Mouse (Mus musculus) R1 (cell line): ENCODE results near the gene Casp9.

Experiments
- DNase-seq: peaks from one replicate; pipeline ENCODE4 v3.0.0-alpha.2; 2018; ENCODE audit warnings: low read depth, low spot score

Gene Casp9

GRCm38 (mm10) chr4:141793282-141794151 lies at the start of gene Casp9:
Casp9 (plus strand) TSS chr4:141793612.
- peak; percentile 99 for DNase-seq

DNA sequence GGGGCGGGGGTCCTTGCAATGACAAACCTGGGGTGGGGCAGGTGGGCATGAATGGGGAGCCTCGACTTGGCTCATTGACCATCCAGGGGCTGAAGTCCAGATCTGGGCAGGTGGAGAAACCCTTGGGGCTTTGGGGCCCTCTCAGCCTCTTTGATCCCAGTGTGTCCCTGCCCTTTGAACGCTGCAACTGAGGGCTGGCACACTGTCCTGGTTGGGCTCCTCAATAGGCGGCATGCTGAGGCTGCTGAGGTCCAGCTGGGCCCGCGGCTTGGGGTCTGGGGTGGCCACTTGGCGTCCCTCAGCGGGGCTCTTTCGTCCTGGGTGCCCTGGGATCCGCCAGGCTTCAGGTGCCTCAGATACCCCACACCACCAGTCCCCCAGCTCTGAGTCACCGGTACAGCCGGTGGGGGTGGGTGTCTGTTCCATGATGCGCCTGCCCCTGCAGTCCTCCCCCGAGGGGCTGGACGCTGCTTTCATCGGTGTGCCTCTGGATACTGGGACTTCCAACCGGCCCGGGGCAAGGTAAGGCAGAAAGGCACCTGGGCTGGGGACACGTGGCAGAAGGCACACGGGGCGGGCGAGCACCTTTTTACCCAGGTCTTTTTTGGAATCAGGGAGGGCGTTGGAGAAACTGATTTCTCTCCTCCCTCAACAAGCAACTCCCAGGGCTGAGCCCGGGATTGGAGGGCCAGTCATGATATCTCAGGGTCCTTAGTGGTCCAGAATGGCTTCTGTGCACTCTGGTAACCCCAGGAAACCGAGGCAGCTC lies 46.6 kb upstream of the Casp9 start, which contains the start of gene Agmat:
Gene Agmat (plus strand): TSS at position 95 of the 769 bp plus-strand sequence.
- no peak for DNase-seq

DNA sequence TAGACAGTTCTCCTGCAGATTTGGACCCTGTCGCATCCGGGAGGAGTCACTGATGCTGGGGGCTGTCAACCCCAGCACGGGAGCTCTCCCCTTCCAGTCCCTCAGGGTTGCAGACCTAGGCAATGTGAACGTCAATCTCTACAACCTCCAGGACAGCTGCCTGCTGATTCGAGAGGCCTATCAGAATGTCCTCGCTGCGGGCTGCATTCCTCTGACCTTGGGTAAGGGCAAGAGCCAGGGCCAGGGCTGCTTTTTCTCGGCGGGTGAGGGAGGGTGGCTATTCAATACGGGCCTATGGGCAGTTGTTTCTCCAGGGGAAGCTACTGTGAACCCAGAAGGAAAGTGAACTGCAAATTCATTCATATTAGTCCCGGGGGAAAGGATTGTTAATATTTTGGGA lies 43.9 kb upstream of the Casp9 start:
- peak; percentile 41 for DNase-seq

DNA sequence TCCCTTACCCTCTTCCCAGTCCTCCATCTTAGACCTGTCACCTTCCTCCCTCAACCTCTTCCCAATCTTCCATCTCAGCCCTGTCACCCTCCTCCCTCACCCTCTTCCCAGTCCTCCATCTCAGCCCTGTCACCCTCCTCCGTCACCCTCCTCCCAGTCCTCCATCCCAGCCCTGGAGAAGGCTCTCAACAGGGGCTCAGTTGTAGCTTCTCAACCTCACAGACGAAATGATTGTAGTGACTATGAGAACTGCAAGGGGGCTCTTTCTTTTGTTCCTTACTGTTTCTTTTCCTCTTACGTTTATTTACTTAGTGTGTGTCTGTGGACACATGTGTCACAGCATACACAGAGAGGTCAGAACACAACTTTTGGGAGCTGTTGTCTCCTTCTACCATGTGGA lies 42.6 kb upstream of the Casp9 start:
- DNase-seq: peak; percentile 37

DNA sequence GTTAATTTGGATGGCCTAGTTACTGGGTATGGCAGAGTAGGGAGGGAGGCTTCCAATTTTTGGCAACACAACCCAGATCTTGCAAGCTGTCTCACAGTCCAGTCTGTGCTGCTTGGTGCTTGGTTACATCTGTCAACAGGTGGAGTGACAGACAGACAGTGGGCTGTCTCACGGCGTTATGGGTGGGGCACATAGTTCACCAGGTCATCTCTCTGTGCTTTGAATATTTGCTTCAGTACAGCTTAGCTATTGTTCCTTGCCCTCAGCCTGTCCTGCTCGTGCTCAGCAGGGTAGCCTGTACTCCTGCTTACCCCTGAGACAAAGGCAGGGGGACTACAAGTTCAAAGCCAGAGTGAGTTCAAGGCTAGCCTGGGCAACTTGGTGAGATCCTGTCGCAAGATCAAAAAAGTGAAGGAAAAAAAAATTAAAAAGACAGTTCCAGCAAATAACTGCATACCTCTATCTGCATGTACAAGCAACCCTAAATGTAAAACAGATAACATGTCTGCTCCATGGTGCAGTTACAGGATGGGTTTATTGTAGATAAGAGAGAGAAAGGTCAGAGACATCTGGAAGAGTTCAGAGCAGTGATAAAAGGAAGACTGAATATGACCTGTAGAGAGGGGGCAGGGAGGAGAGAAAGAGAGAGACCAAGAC lies 41.9 kb upstream of the Casp9 start:
- peak; percentile 84 for DNase-seq

- DNase-seq: peak; percentile 76
Measured at GRCm38 (mm10) chr4:141752076-141752421, 41.4 kb upstream of the Casp9 start.

DNA sequence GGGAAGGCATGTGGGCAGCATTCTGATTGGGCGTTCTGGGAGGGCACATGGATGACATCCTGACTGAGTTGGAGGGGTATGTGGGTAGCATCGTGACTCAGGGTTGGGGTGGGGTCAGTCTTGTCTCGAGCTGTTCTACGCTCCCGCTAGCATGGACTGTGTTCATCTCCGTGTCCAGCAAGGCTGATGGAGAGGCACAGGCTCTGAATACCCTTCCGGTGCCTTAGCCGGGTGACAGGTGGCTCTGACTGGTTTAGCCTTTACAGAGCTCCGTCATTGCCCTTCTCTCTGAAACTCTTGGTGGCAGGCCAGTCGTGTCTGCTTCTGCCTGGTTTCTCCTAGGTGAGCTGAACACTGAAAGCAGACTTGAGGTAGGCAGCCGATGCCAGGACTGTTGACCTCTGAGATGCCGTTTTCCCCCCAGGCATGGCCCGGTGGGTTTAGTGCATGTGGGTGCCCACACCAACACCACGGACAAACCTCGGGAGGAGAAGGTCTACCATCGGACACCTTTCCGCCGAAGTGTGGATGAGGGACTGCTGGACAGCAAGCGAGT lies 38.0 kb upstream of the Casp9 start:
- DNase-seq: no peak

DNA sequence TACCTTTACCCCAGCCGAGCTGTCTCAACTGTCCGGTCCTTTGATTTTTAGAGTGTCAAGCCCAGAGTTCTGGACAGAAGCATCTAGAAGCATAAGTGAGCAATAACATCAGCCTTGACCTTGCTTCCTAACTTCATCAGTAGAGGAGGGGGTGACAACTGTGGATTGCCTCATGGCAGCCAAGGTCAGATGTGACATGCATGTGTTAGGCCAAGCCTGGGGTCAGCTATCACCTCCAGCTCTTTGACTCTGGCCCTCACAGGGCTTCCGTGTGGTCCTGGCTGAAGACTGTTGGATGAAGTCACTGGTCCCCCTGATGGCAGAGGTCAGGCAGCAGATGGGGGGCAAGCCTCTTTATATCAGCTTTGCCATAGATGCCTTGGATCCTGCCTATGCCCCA lies 36.3 kb upstream of the Casp9 start:
- DNase-seq: no peak

DNA sequence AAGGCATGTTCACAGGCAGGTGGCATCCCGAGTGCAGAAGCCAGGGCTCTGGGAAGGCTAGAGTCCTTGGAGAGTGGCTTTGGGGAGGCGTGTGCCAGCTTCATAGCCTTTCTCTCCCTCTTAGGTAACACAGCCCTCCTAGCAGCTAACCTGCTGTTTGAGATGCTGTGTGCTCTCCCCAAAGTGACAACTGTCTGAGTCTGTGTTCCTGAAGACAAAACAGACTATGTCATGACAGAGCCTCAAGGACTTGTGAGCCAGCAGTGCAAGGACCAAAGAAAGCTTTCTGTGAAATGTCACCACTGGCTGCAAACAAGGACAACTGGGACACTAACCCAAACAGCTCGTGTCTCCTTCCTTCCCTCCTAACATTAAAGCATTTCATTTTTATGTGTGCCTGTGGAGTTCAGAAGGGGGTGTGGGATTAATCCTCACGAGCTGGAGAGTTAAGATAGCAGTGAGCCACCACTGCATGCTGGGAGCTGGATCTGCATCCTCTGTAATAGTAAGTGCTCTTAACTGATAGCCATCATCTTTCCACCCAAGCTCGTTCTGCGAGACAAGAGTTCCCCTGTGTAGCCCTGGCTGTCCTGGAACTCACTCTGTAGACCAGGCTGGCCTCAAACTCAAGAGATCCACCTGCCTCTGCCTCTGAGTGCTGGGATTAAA lies 34.4 kb upstream of the Casp9 start:
- DNase-seq: no peak

GRCm38 (mm10) chr4:141760942-141761341 lies 32.5 kb upstream of the Casp9 start:
- DNase-seq: no peak

- no peak for DNase-seq
Measured at GRCm38 (mm10) chr4:141762102-141762598, 31.3 kb upstream of the Casp9 start.

- DNase-seq: no peak
Measured at GRCm38 (mm10) chr4:141763476-141763875, 29.9 kb upstream of the Casp9 start.

- no peak for DNase-seq
Measured at GRCm38 (mm10) chr4:141765008-141765407, 28.4 kb upstream of the Casp9 start.

GRCm38 (mm10) chr4:141766316-141766667 lies 27.1 kb upstream of the Casp9 start:
- DNase-seq: no peak

GRCm38 (mm10) chr4:141766668-141767352 lies 26.6 kb upstream of the Casp9 start:
- no peak for DNase-seq

GRCm38 (mm10) chr4:141767353-141768036 lies 25.9 kb upstream of the Casp9 start:
- no peak for DNase-seq

GRCm38 (mm10) chr4:141769501-141770160 lies 23.8 kb upstream of the Casp9 start:
- no peak for DNase-seq

- DNase-seq: no peak
Measured at GRCm38 (mm10) chr4:141771823-141772222, 21.6 kb upstream of the Casp9 start.

GRCm38 (mm10) chr4:141773019-141773418 lies 20.4 kb upstream of the Casp9 start:
- peak; percentile 44 for DNase-seq

DNA sequence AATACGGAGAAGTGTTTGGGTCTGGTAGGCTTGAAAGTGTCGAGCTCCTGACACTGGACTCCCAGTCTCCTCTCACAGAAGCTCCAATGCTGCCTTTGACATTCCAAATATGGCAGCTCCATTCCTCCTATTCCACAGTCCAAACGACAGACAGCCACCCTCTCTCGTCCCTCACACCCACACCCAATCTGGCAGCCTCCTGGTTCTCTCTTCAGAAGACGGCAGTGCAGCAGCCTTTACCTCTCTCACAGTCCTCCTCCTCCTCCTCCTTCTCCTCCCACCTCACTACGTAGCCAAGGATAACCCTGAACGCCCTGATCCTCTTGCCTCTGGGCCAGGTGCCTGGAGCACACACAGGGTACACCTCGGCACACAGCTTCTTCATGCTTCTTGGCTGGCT lies 13.6 kb upstream of the Casp9 start:
- DNase-seq: no peak
